Mouse (Mus musculus) large intestine, adult 2 months (tissue): ENCODE measurements around the gene Pbx2. TPM values are rescaled to one million over a fixed set of nuclear protein-coding genes. Genes with fewer than 3 reads are reported as not detected.

Source experiments
- DNase-seq: peaks from one replicate; pipeline ENCODE4 v3.0.0-alpha.2; 2012; ENCODE audit warnings: low read depth, low spot score
- WGBS: fragments of 180-500 bp; shearing (Covaris S2); methylation state at CpG from one replicate; pipeline ENCODE4 v1.1.7; 2018; 5-methylcytosine and 5-hydroxymethylcytosine counted together
- polyA plus RNA-seq: library from polyadenylated mRNA; depleted of rRNA; stranded (reverse); fragments of >200 nt; gene quantifications from 2 replicates; pipeline ENCODE4 v1.2.3, GENCODE M21; 2012; rRNA removed

Pbx2 gene
- polyA plus RNA-seq, 1 experiment: 34.5 TPM

DNA sequence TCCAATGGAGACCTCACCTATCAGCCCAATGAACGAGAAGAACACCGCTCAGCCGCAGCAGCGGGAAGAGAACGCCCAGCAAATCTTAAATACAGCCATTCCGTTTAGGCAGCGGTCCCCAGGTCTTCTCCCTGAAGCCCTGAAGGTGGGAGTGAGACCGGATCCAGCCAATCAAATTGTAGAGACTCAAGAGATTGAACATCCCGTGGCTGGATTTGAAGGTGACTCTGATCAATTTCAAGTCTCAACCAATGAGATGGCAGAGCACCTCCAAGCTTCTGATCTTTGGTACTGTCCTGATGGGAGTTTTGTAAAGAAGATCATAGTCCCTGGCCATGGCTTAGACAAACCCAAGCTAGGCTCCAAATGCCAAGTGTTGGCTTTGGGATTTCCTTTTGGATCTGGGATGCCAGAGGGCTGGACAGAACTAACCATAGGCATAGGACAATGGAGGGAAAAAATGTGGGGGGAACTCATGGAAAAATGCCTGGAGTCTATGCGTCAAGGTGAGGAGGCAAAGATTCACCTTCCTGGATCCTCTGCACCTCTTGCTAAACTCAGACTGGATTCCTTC is 54.3 kb downstream of the Pbx2 start:
- WGBS: 46% methylated on average over 10 of the region's 10 CpGs
- DNase-seq: no peak

DNA sequence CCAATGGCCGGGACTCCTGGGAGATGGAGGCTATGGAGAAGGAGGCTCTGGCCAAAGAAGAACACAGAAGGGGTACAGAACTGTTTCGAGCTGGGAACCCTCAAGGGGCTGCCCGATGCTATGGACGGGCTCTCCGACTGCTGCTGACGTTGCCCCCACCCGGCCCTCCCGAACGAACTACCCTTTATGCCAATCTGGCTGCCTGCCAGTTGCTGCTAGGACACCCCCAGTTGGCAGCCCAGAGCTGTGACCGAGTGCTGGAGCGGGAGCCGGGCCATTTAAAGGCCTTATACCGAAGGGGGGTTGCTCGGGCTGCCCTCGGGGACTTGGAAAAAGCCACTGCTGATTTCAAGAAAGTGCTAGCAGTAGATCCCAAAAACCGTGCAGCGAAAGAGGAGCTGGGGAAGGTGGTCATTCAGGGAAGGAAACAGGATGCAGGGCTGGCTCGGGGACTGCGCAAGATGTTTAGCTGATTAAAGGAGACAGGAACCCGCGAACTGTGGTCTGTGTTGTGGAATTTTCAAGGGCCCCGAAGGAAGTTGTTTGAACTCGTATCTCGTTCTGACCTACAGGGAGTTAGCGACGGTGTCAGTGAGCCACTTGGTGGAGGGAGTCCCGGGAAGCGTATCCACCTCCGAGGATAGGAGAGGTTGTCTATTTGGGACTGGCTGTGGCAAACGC is 54.9 kb downstream of the Pbx2 start:
- WGBS: 88% methylated on average over 30 of the region's 30 CpGs
- DNase-seq: no peak

Other genes starting within 250 kb of the Pbx2 start
- 48.4 and 121 TPM in 2 replicates for gene Btnl2, start 236.4 kb upstream of the Pbx2 start, polyA plus RNA-seq
- gene Btnl1, start 214.1 kb upstream of the Pbx2 start, polyA plus RNA-seq: 81.1 and 155 TPM in 2 replicates
- 0.64 and 1.3 TPM in 2 replicates for gene BC051142, start 192.4 kb upstream of the Pbx2 start, polyA plus RNA-seq
- gene Btnl4, start 113.9 kb upstream of the Pbx2 start, polyA plus RNA-seq: 55.9 and 102 TPM in 2 replicates
- gene Btnl6, start 73.9 kb upstream of the Pbx2 start, polyA plus RNA-seq: 115 and 205 TPM in 2 replicates
- gene Notch4, start 27.0 kb upstream of the Pbx2 start, polyA plus RNA-seq: 4.1 and 8.1 TPM in 2 replicates
- 11.2 and 11.8 TPM in 2 replicates for gene Gpsm3, start 1.5 kb upstream of the Pbx2 start, polyA plus RNA-seq
- 1.9 and 2.1 TPM in 2 replicates for gene Ager, start 6.6 kb downstream of the Pbx2 start, polyA plus RNA-seq
- gene Rnf5, start 12.4 kb downstream of the Pbx2 start, polyA plus RNA-seq: 171 and 173 TPM in 2 replicates
- 255 and 267 TPM in 2 replicates for gene Agpat1, start 13.0 kb downstream of the Pbx2 start, polyA plus RNA-seq
- gene Egfl8, start 24.7 kb downstream of the Pbx2 start, polyA plus RNA-seq: 1.7 and 2.2 TPM in 2 replicates
- gene Ppt2, start 37.2 kb downstream of the Pbx2 start, polyA plus RNA-seq: 31.1 and 35.8 TPM in 2 replicates
- 4.5 and 5.7 TPM in 2 replicates for gene Prrt1, start 38.3 kb downstream of the Pbx2 start, polyA plus RNA-seq
- gene Fkbpl, start 53.5 kb downstream of the Pbx2 start, polyA plus RNA-seq: 3.7 and 4.7 TPM in 2 replicates
- gene Atf6b, start 55.9 kb downstream of the Pbx2 start, polyA plus RNA-seq: 61.0 and 64.1 TPM in 2 replicates
- gene Tnxb, start 79.3 kb downstream of the Pbx2 start, polyA plus RNA-seq: 11.0 and 13.3 TPM in 2 replicates
- 32.9 and 44.2 TPM in 2 replicates for gene C4b, start 152.6 kb downstream of the Pbx2 start, polyA plus RNA-seq
- gene Cyp21a1, start 213.3 kb downstream of the Pbx2 start, polyA plus RNA-seq: 0.05 TPM in 1 of 2 replicates, not detected in the other
- gene Stk19, start 245.7 kb downstream of the Pbx2 start, polyA plus RNA-seq: 49.5 and 57.9 TPM in 2 replicates
- 75.2 and 76.4 TPM in 2 replicates for gene Dxo, start 245.8 kb downstream of the Pbx2 start, polyA plus RNA-seq